Mouse (Mus musculus): ENCODE results near the gene Armc7.

GRCm38 (mm10) chr11:115513271-115514237 lies 38.1 kb downstream of the Armc7 start:
- TF ChIP-seq MAX (IDR thresholded peaks at IDR 0.05) (no peak), CTCF (IDR thresholded peaks at IDR 0.05; ENCODE audit: control insufficient read depth, insufficient read depth, insufficient read length) (no peak), MYOG (IDR thresholded peaks at IDR 0.05; ENCODE audit: control insufficient read depth, extremely low read depth, insufficient read length) (no peak), CEBPB (IDR thresholded peaks at IDR 0.05; ENCODE audit: low read depth) (no peak), MYOD1 (IDR thresholded peaks at IDR 0.05; ENCODE audit: control insufficient read depth, insufficient read length, low read depth) (no peak)
